In the genomic region with DNA sequence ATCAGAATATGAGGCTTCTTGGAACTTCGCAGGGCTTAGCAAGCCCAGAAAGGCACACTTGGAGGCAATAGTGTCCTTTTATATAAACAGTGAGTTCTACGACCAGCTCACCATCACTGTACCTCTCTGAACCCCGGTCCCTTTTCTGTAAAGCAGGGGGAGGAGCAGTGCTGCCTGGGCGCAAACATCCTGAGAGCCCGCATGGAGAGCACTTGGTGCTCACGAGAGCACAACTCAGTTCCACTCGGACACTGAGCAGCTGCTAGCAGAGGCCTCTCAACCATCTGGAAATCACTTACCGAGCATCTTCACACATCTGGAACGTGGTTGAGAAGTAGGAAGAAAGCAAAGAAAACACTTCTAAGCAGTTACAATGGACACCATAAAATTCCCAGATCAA, we compare ENCODE assay signal across 23 mouse cellular contexts. TPM values are rescaled to one million over a fixed set of nuclear protein-coding genes. Genes with fewer than 3 reads are reported as not detected.
DNase-seq lines count a peak whose midpoint lies in the region; ATAC-seq and TF ChIP-seq lines count a peak whose summit lies in the region.
"Had no signal": no experiment of that assay in that cellular context is flagged by ENCODE, and none has a peak within 500 bp of the region (broad histone marks: within the 10 kb centered on the region; RNA-seq: fewer than 3 reads in every experiment).

No protein-coding gene starts in this region.

- TF ChIP-seq POLR2A in limb, embryonic 14.5 days (IDR thresholded peaks at IDR 0.05; ENCODE audit: borderline replicate concordance, extremely low read depth, insufficient read depth, insufficient read length): no peak

- TF ChIP-seq CTCF in forebrain, postnatal 0 days (IDR thresholded peaks at IDR 0.05; ENCODE audit: low read depth): no peak

- peak; percentile 27 for DNase-seq in forebrain, embryonic 11.5 days (ENCODE audit: low spot score)
- no peak for DNase-seq in forebrain, postnatal 0 days
- DNase-seq in limb, embryonic 14.5 days (ENCODE audit: low spot score): no peak
- DNase-seq in limb, embryonic 10.5 days (ENCODE audit: low spot score): no peak
- DNase-seq in lung, postnatal 10 days: no peak
- DNase-seq: adrenal gland, adult 8-10 months; adrenal gland, postnatal 25 days; cerebellum, adult 11-12 months; cerebellum, adult 8-10 months; cerebellum, postnatal 10 days; cerebellum, postnatal 36 days; gastrocnemius, postnatal 25 days; heart, adult 2 months; heart, postnatal 14 days had no signal

- H3K9ac ChIP-seq in forebrain, embryonic 11.5 days (ENCODE audit: low read length): no peak overlapping the region
- H3K9ac ChIP-seq in forebrain, postnatal 0 days: no peak overlapping the region
- 0 out of 2 replicates have a peak overlapping the region, but pooled peaks have one; percentile 7 for H3K9ac ChIP-seq in limb, embryonic 14.5 days (ENCODE audit: low read depth, low read length, severe bottlenecking)
- no peak overlapping the region for H3K9ac ChIP-seq in lung, embryonic 16.5 days (ENCODE audit: low read length)
- H3K9ac ChIP-seq: heart, embryonic 13.5 days; hindbrain, embryonic 12.5 days; hindbrain, embryonic 15.5 days had no signal

- H3K36me3 ChIP-seq in forebrain, embryonic 11.5 days (ENCODE audit: control insufficient read depth, insufficient read depth, low read length): no peaks in the 10 kb centered on the region
- H3K36me3 ChIP-seq in forebrain, postnatal 0 days (ENCODE audit: insufficient read depth): no peaks in the 10 kb centered on the region
- H3K36me3 ChIP-seq in limb, embryonic 14.5 days (ENCODE audit: control insufficient read depth, insufficient read depth, low read length): 0 out of 2 replicates have a peak, but pooled peaks cover 6% of the 10 kb centered on the region
- no peaks in the 10 kb centered on the region for H3K36me3 ChIP-seq in limb, embryonic 10.5 days
- 0 out of 2 replicates have a peak, but pooled peaks cover 2% of the 10 kb centered on the region for H3K36me3 ChIP-seq in lung, embryonic 16.5 days (ENCODE audit: control insufficient read depth, insufficient read depth, low read length)

- no peak for ATAC-seq in forebrain, embryonic 11.5 days (replicated peaks; ENCODE audit: low FRiP score)
- ATAC-seq in forebrain, postnatal 0 days: no peak
- no peak for ATAC-seq in limb, embryonic 14.5 days (ENCODE audit: low FRiP score, low read depth)
- peak; percentile 65; the same call in 1 of the 2 replicates for ATAC-seq in lung, embryonic 16.5 days (ENCODE audit: low read depth)
- ATAC-seq: activated CD4-positive, CD25-positive, alpha-beta regulatory T cell, adult 4 months; forebrain, embryonic 14.5 days had no signal

- H3K27me3 ChIP-seq in forebrain, embryonic 11.5 days (ENCODE audit: control insufficient read depth, insufficient read depth, low read length): no peaks in the 10 kb centered on the region
- no peaks in the 10 kb centered on the region for H3K27me3 ChIP-seq in forebrain, postnatal 0 days (ENCODE audit: insufficient read depth, low read length)
- H3K27me3 ChIP-seq in limb, embryonic 14.5 days (ENCODE audit: control insufficient read depth, insufficient read depth, low read length): no peaks in the 10 kb centered on the region
- H3K27me3 ChIP-seq in limb, embryonic 10.5 days (ENCODE audit: low read depth, poor library complexity, severe bottlenecking): no peaks in the 10 kb centered on the region
- H3K27me3 ChIP-seq in lung, embryonic 16.5 days (ENCODE audit: control insufficient read depth, insufficient read depth, low read depth, low read length): no peaks in the 10 kb centered on the region
- H3K27me3 ChIP-seq: heart, embryonic 13.5 days; hindbrain, embryonic 12.5 days; hindbrain, embryonic 15.5 days had no signal

- no peak overlapping the region for H3K4me3 ChIP-seq in forebrain, embryonic 11.5 days (ENCODE audit: low read depth, low read length)
- H3K4me3 ChIP-seq in forebrain, postnatal 0 days (ENCODE audit: low read depth, low read length): no peak overlapping the region
- H3K4me3 ChIP-seq in limb, embryonic 14.5 days (replicated peaks; ENCODE audit: low read length): no peak overlapping the region
- no peak overlapping the region for H3K4me3 ChIP-seq in limb, embryonic 10.5 days
- H3K4me3 ChIP-seq in lung, embryonic 16.5 days (ENCODE audit: low read length): no peak overlapping the region
- H3K4me3 ChIP-seq: forebrain, embryonic 10.5 days; heart, adult 2 months; heart, embryonic 10.5 days; heart, embryonic 13.5 days; hindbrain, embryonic 12.5 days; hindbrain, embryonic 15.5 days had no signal

- H3K27ac ChIP-seq in forebrain, embryonic 11.5 days (ENCODE audit: low read depth, low read length): no peak overlapping the region
- H3K27ac ChIP-seq in forebrain, postnatal 0 days (ENCODE audit: low read depth, low read length): no peak overlapping the region
- H3K27ac ChIP-seq in limb, embryonic 14.5 days (replicated peaks; ENCODE audit: low read depth, low read length): no peak overlapping the region
- H3K27ac ChIP-seq in limb, embryonic 10.5 days: no peak overlapping the region
- no peak overlapping the region for H3K27ac ChIP-seq in lung, embryonic 16.5 days (ENCODE audit: low read length)
- H3K27ac ChIP-seq: forebrain, embryonic 10.5 days; heart, adult 2 months; heart, embryonic 10.5 days; heart, embryonic 13.5 days; hindbrain, embryonic 12.5 days; hindbrain, embryonic 15.5 days had no signal

- 89% methylated on average over 9 of the region's 9 CpGs for WGBS in forebrain, embryonic 11.5 days
- WGBS in forebrain, postnatal 0 days: 84% methylated on average over 9 of the region's 9 CpGs
- 63% methylated on average over 9 of the region's 9 CpGs for WGBS in limb, embryonic 14.5 days
- WGBS in limb, embryonic 10.5 days: 71% methylated on average over 9 of the region's 9 CpGs
- 63% methylated on average over 9 of the region's 9 CpGs for WGBS in lung, embryonic 16.5 days

- no peaks in the 10 kb centered on the region for H3K9me3 ChIP-seq in forebrain, embryonic 11.5 days (ENCODE audit: control insufficient read depth, low read length)
- no peaks in the 10 kb centered on the region for H3K9me3 ChIP-seq in forebrain, postnatal 0 days (ENCODE audit: low read length)
- H3K9me3 ChIP-seq in limb, embryonic 14.5 days (ENCODE audit: control insufficient read depth, low read length): no peaks in the 10 kb centered on the region
- no peaks in the 10 kb centered on the region for H3K9me3 ChIP-seq in limb, embryonic 10.5 days (replicated peaks)
- no peaks in the 10 kb centered on the region for H3K9me3 ChIP-seq in lung, embryonic 16.5 days (ENCODE audit: control insufficient read depth, low read length)
- H3K9me3 ChIP-seq: forebrain, embryonic 10.5 days; heart, embryonic 10.5 days; heart, embryonic 13.5 days; hindbrain, embryonic 12.5 days; hindbrain, embryonic 15.5 days had no signal

- H3K4me1 ChIP-seq in forebrain, embryonic 11.5 days (replicated peaks; ENCODE audit: control insufficient read depth, insufficient read depth, low read length): no peaks in the 10 kb centered on the region
- no peaks in the 10 kb centered on the region for H3K4me1 ChIP-seq in forebrain, postnatal 0 days (ENCODE audit: insufficient read depth)
- H3K4me1 ChIP-seq in limb, embryonic 14.5 days (ENCODE audit: control insufficient read depth, insufficient read depth, low read length): no peaks in the 10 kb centered on the region
- H3K4me1 ChIP-seq in limb, embryonic 10.5 days: peaks cover 4% of the 10 kb centered on the region; the same call in 1 of the 2 replicates
- no peaks in the 10 kb centered on the region for H3K4me1 ChIP-seq in lung, embryonic 16.5 days (replicated peaks; ENCODE audit: control insufficient read depth, insufficient read depth, low read length)
- H3K4me1 ChIP-seq: forebrain, embryonic 10.5 days; heart, embryonic 10.5 days; heart, embryonic 13.5 days; hindbrain, embryonic 12.5 days; hindbrain, embryonic 15.5 days had no signal

- H3K4me2 ChIP-seq in forebrain, embryonic 11.5 days (ENCODE audit: low read depth, low read length, severe bottlenecking): no peak overlapping the region
- H3K4me2 ChIP-seq in forebrain, postnatal 0 days (ENCODE audit: low read depth): no peak overlapping the region
- H3K4me2 ChIP-seq in limb, embryonic 14.5 days (replicated peaks; ENCODE audit: low read depth, low read length, severe bottlenecking): no peak overlapping the region
- no peak overlapping the region for H3K4me2 ChIP-seq in lung, embryonic 16.5 days (ENCODE audit: low read depth, low read length)
- H3K4me2 ChIP-seq: heart, embryonic 13.5 days; hindbrain, embryonic 12.5 days; hindbrain, embryonic 15.5 days had no signal

RNA-seq across cellular contexts. Expression of gene Gss, which starts 16.0 kb away (rescaled TPM):
- polyA plus RNA-seq in forebrain, embryonic 11.5 days (2014; fragmentation: Nextera tagmentation; extraction: Ambion mirVana): 18.1 and 22.3 TPM in 2 replicates
- 10.0 and 11.9 TPM in 2 replicates for total RNA-seq in forebrain, postnatal 0 days (2014; rRNA removed)
- 10.1 and 11.9 TPM in 2 replicates for polyA plus RNA-seq in forebrain, postnatal 0 days (2015; fragmentation: Nextera tagmentation; extraction: Ambion mirVana)
- polyA plus RNA-seq in limb, embryonic 14.5 days (2012; rRNA removed): 16.3 and 21.3 TPM in 2 replicates
- polyA plus RNA-seq in limb, embryonic 14.5 days (2014; fragmentation: Nextera tagmentation; extraction: Ambion mirVana): 24.9 and 28.7 TPM in 2 replicates
- polyA plus RNA-seq in limb, embryonic 10.5 days (2016; fragmentation: Nextera tagmentation; extraction: Ambion mirVana): 24.3 and 25.1 TPM in 2 replicates
- 27.7 and 32.0 TPM in 2 replicates for polyA plus RNA-seq in lung, embryonic 16.5 days (2015; fragmentation: Nextera tagmentation; extraction: Ambion mirVana)

RNA-seq across cellular contexts. Expression of gene Myh7b, which starts 34.4 kb away (rescaled TPM):
- 0.27 and 0.31 TPM in 2 replicates for polyA plus RNA-seq in forebrain, embryonic 11.5 days (2014; fragmentation: Nextera tagmentation; extraction: Ambion mirVana)
- 0.29 and 1.0 TPM in 2 replicates for total RNA-seq in forebrain, postnatal 0 days (2014; rRNA removed)
- polyA plus RNA-seq in forebrain, postnatal 0 days (2015; fragmentation: Nextera tagmentation; extraction: Ambion mirVana): 1.3 and 2.0 TPM in 2 replicates
- polyA plus RNA-seq in limb, embryonic 14.5 days (2012; rRNA removed): 21.9 and 27.0 TPM in 2 replicates
- polyA plus RNA-seq in limb, embryonic 14.5 days (2014; fragmentation: Nextera tagmentation; extraction: Ambion mirVana): 3.6 and 5.0 TPM in 2 replicates
- polyA plus RNA-seq in limb, embryonic 10.5 days (2016; fragmentation: Nextera tagmentation; extraction: Ambion mirVana): 0.36 and 0.63 TPM in 2 replicates
- 0.18 and 0.75 TPM in 2 replicates for polyA plus RNA-seq in lung, embryonic 16.5 days (2015; fragmentation: Nextera tagmentation; extraction: Ambion mirVana)
- polyA plus RNA-seq: activated CD4-positive, CD25-positive, alpha-beta regulatory T cell, adult 4 months had no signal

RNA-seq across cellular contexts. Expression of gene Ggt7, which starts 58.6 kb away (rescaled TPM):
- 10.6 and 11.3 TPM in 2 replicates for polyA plus RNA-seq in forebrain, embryonic 11.5 days (2014; fragmentation: Nextera tagmentation; extraction: Ambion mirVana)
- 131 and 137 TPM in 2 replicates for total RNA-seq in forebrain, postnatal 0 days (2014; rRNA removed)
- 78.5 and 85.3 TPM in 2 replicates for polyA plus RNA-seq in forebrain, postnatal 0 days (2015; fragmentation: Nextera tagmentation; extraction: Ambion mirVana)
- polyA plus RNA-seq in limb, embryonic 14.5 days (2012; rRNA removed): 18.0 and 32.5 TPM in 2 replicates
- polyA plus RNA-seq in limb, embryonic 14.5 days (2014; fragmentation: Nextera tagmentation; extraction: Ambion mirVana): 3.7 and 4.4 TPM in 2 replicates
- 1.6 and 3.2 TPM in 2 replicates for polyA plus RNA-seq in limb, embryonic 10.5 days (2016; fragmentation: Nextera tagmentation; extraction: Ambion mirVana)
- polyA plus RNA-seq in lung, embryonic 16.5 days (2015; fragmentation: Nextera tagmentation; extraction: Ambion mirVana): 3.5 TPM in 2 replicates
- total RNA-seq: hematopoietic stem cell, adult 5-6 weeks had no signal

RNA-seq across cellular contexts. Expression of gene Acss2, which starts 58.9 kb away (rescaled TPM):
- 20.6 and 22.9 TPM in 2 replicates for polyA plus RNA-seq in forebrain, embryonic 11.5 days (2014; fragmentation: Nextera tagmentation; extraction: Ambion mirVana)
- total RNA-seq in forebrain, postnatal 0 days (2014; rRNA removed): 25.5 and 27.7 TPM in 2 replicates
- 13.3 and 16.3 TPM in 2 replicates for polyA plus RNA-seq in forebrain, postnatal 0 days (2015; fragmentation: Nextera tagmentation; extraction: Ambion mirVana)
- polyA plus RNA-seq in limb, embryonic 14.5 days (2012; rRNA removed): 13.3 and 14.8 TPM in 2 replicates
- polyA plus RNA-seq in limb, embryonic 14.5 days (2014; fragmentation: Nextera tagmentation; extraction: Ambion mirVana): 15.0 and 15.8 TPM in 2 replicates
- polyA plus RNA-seq in limb, embryonic 10.5 days (2016; fragmentation: Nextera tagmentation; extraction: Ambion mirVana): 5.3 and 9.2 TPM in 2 replicates
- polyA plus RNA-seq in lung, embryonic 16.5 days (2015; fragmentation: Nextera tagmentation; extraction: Ambion mirVana): 11.0 and 13.6 TPM in 2 replicates
